Mouse (Mus musculus) liver, postnatal 0 days (tissue): ENCODE measurements around the gene Tnfrsf26. TPM values are rescaled to one million over a fixed set of nuclear protein-coding genes. Genes with fewer than 3 reads are reported as not detected.
A peak's percentile ranks its signal among the peaks of the same experiment; 100 is the strongest.
"Not testable (repeated sequence)": the region's sequence is repeated elsewhere in the genome, so short reads cannot be mapped to it uniquely, and the experiment has no call there.

Experiments
- ATAC-seq: fragments of 200-750 bp; cut with Nextera tagmentation; 2 replicates; pipeline ENCODE4 v1.8.0; 2017; ENCODE audit warnings: mild to moderate bottlenecking, moderate library complexity
- DNase-seq: peaks from one replicate; pipeline ENCODE4 v3.0.0-alpha.2; 2016
- H3K27ac ChIP-seq: fragments of 300-500 bp; sonication (generic); 2 replicates; pipeline ENCODE4 v1.5.1; 2014; ENCODE audit warnings: antibody characterized with exemption, moderate library complexity, mild to moderate bottlenecking, low read depth
- H3K27me3 ChIP-seq: fragments of 300-500 bp; sonication (generic); 2 replicates; pipeline ENCODE4 v1.6.1; 2014; ENCODE audit warnings: low read length, control low read depth, mixed read lengths; ENCODE audit not compliant: insufficient read depth
- H3K36me3 ChIP-seq: fragments of 300-500 bp; sonication (generic); replicated peaks from 2 replicates; pipeline ENCODE4 v1.6.1; 2014; ENCODE audit warnings: mild to moderate bottlenecking, control low read depth, low read length, moderate library complexity, mixed read lengths; ENCODE audit not compliant: insufficient read depth
- H3K4me1 ChIP-seq: fragments of 300-500 bp; sonication (generic); 2 replicates; pipeline ENCODE4 v1.6.1; 2014; ENCODE audit warnings: antibody characterized with exemption, mild to moderate bottlenecking, control low read depth; ENCODE audit not compliant: insufficient read depth
- H3K4me2 ChIP-seq: fragments of 300-500 bp; sonication (generic); 2 replicates; pipeline ENCODE4 v1.6.1; 2014; ENCODE audit warnings: low read depth, mild to moderate bottlenecking, low read length, moderate library complexity, mixed read lengths
- H3K4me3 ChIP-seq: fragments of 300-500 bp; sonication (generic); 2 replicates; pipeline ENCODE4 v1.5.1; 2014; ENCODE audit warnings: low read depth, low read length
- H3K9ac ChIP-seq: fragments of 300-500 bp; sonication (generic); replicated peaks from 2 replicates; pipeline ENCODE4 v1.6.1; 2014; ENCODE audit warnings: mild to moderate bottlenecking, moderate library complexity
- H3K9me3 ChIP-seq: fragments of 300-500 bp; sonication (generic); 2 replicates; pipeline ENCODE4 v1.6.1; 2016; ENCODE audit warnings: mild to moderate bottlenecking, control low read depth, low read length, mixed read lengths
- CTCF ChIP-seq: sonication (generic); IDR thresholded peaks from 2 replicates; pipeline ENCODE4 v1.5.1; 2016; ENCODE audit warnings: antibody characterized with exemption, low read depth
- EP300 ChIP-seq: IDR thresholded peaks from 2 replicates; pipeline ENCODE4 v1.6.1; 2016; ENCODE audit warnings: antibody characterized with exemption, low read depth, mild to moderate bottlenecking
- WGBS: fragments of 180-500 bp; shearing (Covaris S2); extraction: QIAGEN DNeasy Blood & Tissue Kit; methylation state at CpG from one replicate; pipeline ENCODE4 v1.1.7; 2014; ENCODE audit not compliant: insufficient replicate concordance; 5-methylcytosine and 5-hydroxymethylcytosine counted together
- polyA plus RNA-seq: library from polyadenylated mRNA; unstranded; fragments of >200 nt; fragmentation: Nextera tagmentation; extraction: Ambion mirVana; gene quantifications from 2 replicates; pipeline ENCODE4 v1.2.1, GENCODE M21; 2015

Tnfrsf26 gene
- 1.8 and 2.0 TPM in 2 replicates for polyA plus RNA-seq

GRCm38 (mm10) chr7:143628540-143628939 is at the start of gene Tnfrsf26:
Gene Tnfrsf26, minus strand, starts transcription at chr7:143628722.
- peak within 1 kb of the TSS; percentile 76 for H3K27ac ChIP-seq
- H3K4me2 ChIP-seq, result peak within 1 kb of the TSS; percentile 44
- no peaks in the 10 kb centered on the region for H3K27me3 ChIP-seq
- WGBS, result 53% methylated on average over 1 of the region's 1 CpGs
- no peak for TF ChIP-seq EP300
- no peak for TF ChIP-seq CTCF
- ATAC-seq (no peak), DNase-seq (no peak)
- H3K36me3 ChIP-seq, result no peaks in the 10 kb centered on the region
- H3K4me3 ChIP-seq, result peak within 1 kb of the TSS; percentile 9
- no peak within 1 kb of the TSS for H3K9ac ChIP-seq
- 0 out of 2 replicates have a peak, but pooled peaks cover 2% of the 10 kb centered on the region for H3K4me1 ChIP-seq
- H3K9me3 ChIP-seq, result 0 out of 2 replicates have a peak, but pooled peaks cover 4% of the 10 kb centered on the region

GRCm38 (mm10) chr7:143666427-143667311 is 38.1 kb upstream of the Tnfrsf26 start:
- H3K27me3 ChIP-seq, result no peaks in the 10 kb centered on the region
- H3K9me3 ChIP-seq, result no peaks in the 10 kb centered on the region
- ATAC-seq (no peak), DNase-seq (no peak)
- H3K4me1 ChIP-seq, result no peaks in the 10 kb centered on the region
- TF ChIP-seq EP300 (no peak), CTCF (no peak)
- no peak overlapping the region for H3K4me3 ChIP-seq
- H3K9ac ChIP-seq, result no peak overlapping the region
- no peak overlapping the region for H3K27ac ChIP-seq
- H3K4me2 ChIP-seq, result no peak overlapping the region
- no peaks in the 10 kb centered on the region for H3K36me3 ChIP-seq

- H3K9me3 ChIP-seq, result no peaks in the 10 kb centered on the region
- H3K4me2 ChIP-seq, result no peak overlapping the region
- ATAC-seq (no peak), DNase-seq (no peak)
- H3K4me3 ChIP-seq, result no peak overlapping the region
- H3K27ac ChIP-seq, result no peak overlapping the region
- no peak overlapping the region for H3K9ac ChIP-seq
- no peaks in the 10 kb centered on the region for H3K27me3 ChIP-seq
- no peak for TF ChIP-seq CTCF
- TF ChIP-seq EP300, result no peak
- WGBS, result 65% methylated on average over 2 of the region's 2 CpGs
- no peaks in the 10 kb centered on the region for H3K4me1 ChIP-seq
- H3K36me3 ChIP-seq, result no peaks in the 10 kb centered on the region
Measured at GRCm38 (mm10) chr7:143663470-143663869, 34.9 kb upstream of the Tnfrsf26 start.

- no peak overlapping the region for H3K4me2 ChIP-seq
- DNase-seq, result no peak
- no peaks in the 10 kb centered on the region for H3K4me1 ChIP-seq
- TF ChIP-seq EP300 (no peak), CTCF (no peak)
- no peaks in the 10 kb centered on the region for H3K27me3 ChIP-seq
- no peak overlapping the region for H3K4me3 ChIP-seq
- H3K9ac ChIP-seq, result no peak overlapping the region
- no peaks in the 10 kb centered on the region for H3K36me3 ChIP-seq
- ATAC-seq, result no peak
- H3K9me3 ChIP-seq, result no peaks in the 10 kb centered on the region
- no peak overlapping the region for H3K27ac ChIP-seq
Measured at GRCm38 (mm10) chr7:143660797-143661196, 32.3 kb upstream of the Tnfrsf26 start.

GRCm38 (mm10) chr7:143649769-143650346 is 21.3 kb upstream of the Tnfrsf26 start:
- not testable (repeated sequence) for H3K4me1 ChIP-seq, H3K9ac ChIP-seq, H3K27ac ChIP-seq, H3K27me3 ChIP-seq, H3K36me3 ChIP-seq, H3K9me3 ChIP-seq, ATAC-seq, DNase-seq
- peak overlapping the region; percentile 52; the same call in 1 of the 2 replicates for H3K4me3 ChIP-seq
- H3K4me2 ChIP-seq, result peak overlapping the region; percentile 88; the same call in 1 of the 2 replicates
- WGBS, result 51% methylated on average over 10 of the region's 10 CpGs

GRCm38 (mm10) chr7:143649034-143649768 is 20.7 kb upstream of the Tnfrsf26 start, which contains the start of gene Tnfrsf22:
Gene Tnfrsf22, minus strand, starts transcription at chr7:143649661.
- peak; percentile 85 for ATAC-seq
- WGBS, result 5% methylated on average over 39 of the region's 39 CpGs

GRCm38 (mm10) chr7:143643949-143644348 is 15.4 kb upstream of the Tnfrsf26 start:
- WGBS, result 61% methylated on average over 2 of the region's 2 CpGs

More at GRCm38 (mm10) chr7:143649034-143649768, 20.7 kb upstream of the Tnfrsf26 start, which contains the start of gene Tnfrsf22:
- Histone ChIP-seq H3K27ac (no peak within 1 kb of the TSS), H3K4me2 (peak within 1 kb of the TSS; percentile 88), H3K9ac (peak within 1 kb of the TSS; percentile 48; the same call in 1 of the 2 replicates), H3K4me3 (peak within 1 kb of the TSS; percentile 52), H3K4me1 (peaks cover 6% of the 10 kb centered on the region), H3K9me3 (no peaks in the 10 kb centered on the region; the same call in 1 of the 2 replicates), H3K27me3 (no peaks in the 10 kb centered on the region), H3K36me3 (no peaks in the 10 kb centered on the region)
- TF ChIP-seq EP300 (no peak), CTCF (no peak)
- peak; percentile 82 for DNase-seq

More at GRCm38 (mm10) chr7:143643949-143644348, 15.4 kb upstream of the Tnfrsf26 start:
- not testable (repeated sequence) for H3K27ac ChIP-seq, H3K9me3 ChIP-seq, H3K4me3 ChIP-seq, H3K36me3 ChIP-seq, H3K9ac ChIP-seq, ATAC-seq, H3K4me1 ChIP-seq, H3K27me3 ChIP-seq, DNase-seq, H3K4me2 ChIP-seq
